In genomic region chr4:129622803-129623535, GRCm38 (mm10) we compare ENCODE assay signal across 8 mouse cellular contexts. TPM values are rescaled to one million over a fixed set of nuclear protein-coding genes. Genes with fewer than 3 reads are reported as not detected.
A peak's percentile ranks its signal among the peaks of the same experiment; 100 is the strongest.
DNase-seq lines count a peak whose midpoint lies in the region; ATAC-seq and TF ChIP-seq lines count a peak whose summit lies in the region.

No protein-coding gene starts in this region.

- H3K27me3 ChIP-seq in kidney, postnatal 0 days (ENCODE audit: insufficient read depth, low read length): no peaks in the 10 kb centered on the region
- no peaks in the 10 kb centered on the region for H3K27me3 ChIP-seq in hindbrain, embryonic 13.5 days
- no peaks in the 10 kb centered on the region for H3K27me3 ChIP-seq in midbrain, embryonic 15.5 days (replicated peaks)

- WGBS in kidney, postnatal 0 days: 20% methylated on average over 8 of the region's 8 CpGs
- 25% methylated on average over 8 of the region's 8 CpGs for WGBS in hindbrain, embryonic 13.5 days
- 24% methylated on average over 8 of the region's 8 CpGs for WGBS in midbrain, embryonic 15.5 days

- no peaks in the 10 kb centered on the region for H3K9me3 ChIP-seq in kidney, postnatal 0 days (replicated peaks; ENCODE audit: low read length)
- no peaks in the 10 kb centered on the region for H3K9me3 ChIP-seq in hindbrain, embryonic 13.5 days
- H3K9me3 ChIP-seq in midbrain, embryonic 15.5 days: no peaks in the 10 kb centered on the region

- DNase-seq in kidney, postnatal 0 days (ENCODE audit: low spot score): no peak
- no peak for DNase-seq in kidney, adult 9 months
- DNase-seq in cerebellum, postnatal 14 days: peak; percentile 50 to 58
- DNase-seq in right cerebral cortex, postnatal 36 days (ENCODE audit: low spot score in 2 of 2): no peak
- DNase-seq in urinary bladder, adult 2 months (ENCODE audit: low spot score): no peak

- H3K36me3 ChIP-seq in kidney, postnatal 0 days (ENCODE audit: insufficient read depth, low read length): peaks cover 11% of the 10 kb centered on the region
- H3K36me3 ChIP-seq in hindbrain, embryonic 13.5 days: peaks cover 25% of the 10 kb centered on the region
- peaks cover 15% of the 10 kb centered on the region for H3K36me3 ChIP-seq in midbrain, embryonic 15.5 days (replicated peaks)

- peak overlapping the region; percentile 78 for H3K9ac ChIP-seq in kidney, postnatal 0 days (ENCODE audit: low read depth, low read length)
- peak overlapping the region; percentile 87 for H3K9ac ChIP-seq in hindbrain, embryonic 13.5 days
- peak overlapping the region; percentile 70 for H3K9ac ChIP-seq in midbrain, embryonic 15.5 days

- ATAC-seq in kidney, postnatal 0 days (replicated peaks; ENCODE audit: low FRiP score, low read depth): no peak
- ATAC-seq in hindbrain, embryonic 13.5 days (ENCODE audit: low FRiP score): no peak
- ATAC-seq in midbrain, embryonic 15.5 days (replicated peaks): no peak
- ATAC-seq in megakaryocyte-erythroid progenitor cell, adult 5-6 weeks (replicated peaks; ENCODE audit: low FRiP score, low TSS enrichment, poor library complexity, severe bottlenecking): no peak

- H3K4me2 ChIP-seq in kidney, postnatal 0 days (ENCODE audit: low read length): peak overlapping the region; percentile 84
- H3K4me2 ChIP-seq in hindbrain, embryonic 13.5 days: peak overlapping the region; percentile 86
- H3K4me2 ChIP-seq in midbrain, embryonic 15.5 days: peak overlapping the region; percentile 82

- no peak for TF ChIP-seq CTCF in kidney, postnatal 0 days (IDR thresholded peaks at IDR 0.05; ENCODE audit: low read depth)

- H3K4me3 ChIP-seq in kidney, postnatal 0 days (replicated peaks; ENCODE audit: low read depth, low read length): peak overlapping the region; percentile 73
- peak overlapping the region; percentile 69 for H3K4me3 ChIP-seq in hindbrain, embryonic 13.5 days
- peak overlapping the region; percentile 54 for H3K4me3 ChIP-seq in midbrain, embryonic 15.5 days

- peaks cover 25% of the 10 kb centered on the region for H3K4me1 ChIP-seq in kidney, postnatal 0 days (replicated peaks; ENCODE audit: insufficient read depth, low read length)
- peaks cover 54% of the 10 kb centered on the region for H3K4me1 ChIP-seq in hindbrain, embryonic 13.5 days (replicated peaks)
- peaks cover 58% of the 10 kb centered on the region for H3K4me1 ChIP-seq in midbrain, embryonic 15.5 days

- peak overlapping the region; percentile 93 for H3K27ac ChIP-seq in kidney, postnatal 0 days
- H3K27ac ChIP-seq in hindbrain, embryonic 13.5 days: peak overlapping the region; percentile 97
- H3K27ac ChIP-seq in midbrain, embryonic 15.5 days: peak overlapping the region; percentile 91

RNA-seq across cellular contexts. Expression of gene Ccdc28b, which starts 0.8 kb away (rescaled TPM):
- 64.8 and 69.5 TPM in 2 replicates for polyA plus RNA-seq in kidney, postnatal 0 days (2015; fragmentation: Nextera tagmentation; extraction: Ambion mirVana)
- 130 and 135 TPM in 2 replicates for polyA plus RNA-seq in hindbrain, embryonic 13.5 days (2015; fragmentation: Nextera tagmentation; extraction: Ambion mirVana)
- 166 and 173 TPM in 2 replicates for polyA plus RNA-seq in midbrain, embryonic 15.5 days (2015; fragmentation: Nextera tagmentation; extraction: Ambion mirVana)
- polyA plus RNA-seq in urinary bladder, adult 2 months (2012; rRNA removed): 48.4 and 49.4 TPM in 2 replicates
- 31.0 and 63.2 TPM in 2 replicates for total RNA-seq in megakaryocyte-erythroid progenitor cell, adult 5-6 weeks (2014; fragmentation: Nextera tagmentation)
- 26.9 and 54.5 TPM in 2 replicates for total RNA-seq in megakaryocyte-erythroid progenitor cell, adult 5-6 weeks (2017)

RNA-seq across cellular contexts. Expression of gene Iqcc, which starts 4.1 kb away (rescaled TPM):
- polyA plus RNA-seq in kidney, postnatal 0 days (2015; fragmentation: Nextera tagmentation; extraction: Ambion mirVana): 30.2 and 31.6 TPM in 2 replicates
- polyA plus RNA-seq in hindbrain, embryonic 13.5 days (2015; fragmentation: Nextera tagmentation; extraction: Ambion mirVana): 30.0 and 37.8 TPM in 2 replicates
- 27.0 and 33.0 TPM in 2 replicates for polyA plus RNA-seq in midbrain, embryonic 15.5 days (2015; fragmentation: Nextera tagmentation; extraction: Ambion mirVana)
- 29.4 and 32.6 TPM in 2 replicates for polyA plus RNA-seq in urinary bladder, adult 2 months (2012; rRNA removed)
- 26.8 and 31.8 TPM in 2 replicates for total RNA-seq in megakaryocyte-erythroid progenitor cell, adult 5-6 weeks (2014; fragmentation: Nextera tagmentation)
- total RNA-seq in megakaryocyte-erythroid progenitor cell, adult 5-6 weeks (2017): 14.6 and 18.7 TPM in 2 replicates

RNA-seq across cellular contexts. Expression of gene Dcdc2b, which starts 8.9 kb away (rescaled TPM):
- polyA plus RNA-seq in kidney, postnatal 0 days (2015; fragmentation: Nextera tagmentation; extraction: Ambion mirVana): 1.9 and 2.3 TPM in 2 replicates
- 4.0 and 4.3 TPM in 2 replicates for polyA plus RNA-seq in hindbrain, embryonic 13.5 days (2015; fragmentation: Nextera tagmentation; extraction: Ambion mirVana)
- 4.2 and 4.6 TPM in 2 replicates for polyA plus RNA-seq in midbrain, embryonic 15.5 days (2015; fragmentation: Nextera tagmentation; extraction: Ambion mirVana)
- 5.6 and 7.6 TPM in 2 replicates for polyA plus RNA-seq in urinary bladder, adult 2 months (2012; rRNA removed)
- total RNA-seq in megakaryocyte-erythroid progenitor cell, adult 5-6 weeks (2014; fragmentation: Nextera tagmentation): not detected in 2 replicates
- total RNA-seq in megakaryocyte-erythroid progenitor cell, adult 5-6 weeks (2017): 11.0 TPM in 1 of 2 replicates, not detected in the other

RNA-seq across cellular contexts. Expression of gene Txlna, which starts 17.9 kb away (rescaled TPM):
- 42.9 and 50.3 TPM in 2 replicates for polyA plus RNA-seq in kidney, postnatal 0 days (2015; fragmentation: Nextera tagmentation; extraction: Ambion mirVana)
- 56.8 and 58.1 TPM in 2 replicates for polyA plus RNA-seq in hindbrain, embryonic 13.5 days (2015; fragmentation: Nextera tagmentation; extraction: Ambion mirVana)
- 52.7 and 59.2 TPM in 2 replicates for polyA plus RNA-seq in midbrain, embryonic 15.5 days (2015; fragmentation: Nextera tagmentation; extraction: Ambion mirVana)
- 29.9 and 30.0 TPM in 2 replicates for polyA plus RNA-seq in urinary bladder, adult 2 months (2012; rRNA removed)
- 48.2 and 49.9 TPM in 2 replicates for total RNA-seq in megakaryocyte-erythroid progenitor cell, adult 5-6 weeks (2014; fragmentation: Nextera tagmentation)
- total RNA-seq in megakaryocyte-erythroid progenitor cell, adult 5-6 weeks (2017): 81.8 and 103 TPM in 2 replicates

RNA-seq across cellular contexts. Expression of gene Tmem234, which starts 22.5 kb away (rescaled TPM):
- 188 and 197 TPM in 2 replicates for polyA plus RNA-seq in kidney, postnatal 0 days (2015; fragmentation: Nextera tagmentation; extraction: Ambion mirVana)
- polyA plus RNA-seq in hindbrain, embryonic 13.5 days (2015; fragmentation: Nextera tagmentation; extraction: Ambion mirVana): 195 and 196 TPM in 2 replicates
- 198 and 199 TPM in 2 replicates for polyA plus RNA-seq in midbrain, embryonic 15.5 days (2015; fragmentation: Nextera tagmentation; extraction: Ambion mirVana)
- polyA plus RNA-seq in urinary bladder, adult 2 months (2012; rRNA removed): 159 and 183 TPM in 2 replicates
- total RNA-seq in megakaryocyte-erythroid progenitor cell, adult 5-6 weeks (2014; fragmentation: Nextera tagmentation): 116 and 126 TPM in 2 replicates
- 89.9 and 120 TPM in 2 replicates for total RNA-seq in megakaryocyte-erythroid progenitor cell, adult 5-6 weeks (2017)

Comparison
In these comparisons a context has a peak if more than half of its experiments do, and no peak if none do; other contexts are left out.
1. DNase-seq: peak in cerebellum, postnatal 14 days (2 of 2); none in kidney, postnatal 0 days (single experiment), kidney, adult 9 months (single experiment), right cerebral cortex, postnatal 36 days (0 of 2) and urinary bladder, adult 2 months (single experiment).
2. Peak in every context shown above with its lines, with median percentiles within 50 percentile points of each other: H3K27ac ChIP-seq, H3K4me2 ChIP-seq, H3K4me3 ChIP-seq and H3K9ac ChIP-seq.